Mouse (Mus musculus) WW6 (cell line): ENCODE results near the gene Aebp2.
"Not testable (repeated sequence)": the region's sequence is repeated elsewhere in the genome, so short reads cannot be mapped to it uniquely, and the experiment has no call there.

Experiments
- DNase-seq: peaks from one replicate; pipeline ENCODE4 v3.0.0-alpha.2; 2013; ENCODE audit warnings: low read depth, low spot score

Aebp2 gene

DNA sequence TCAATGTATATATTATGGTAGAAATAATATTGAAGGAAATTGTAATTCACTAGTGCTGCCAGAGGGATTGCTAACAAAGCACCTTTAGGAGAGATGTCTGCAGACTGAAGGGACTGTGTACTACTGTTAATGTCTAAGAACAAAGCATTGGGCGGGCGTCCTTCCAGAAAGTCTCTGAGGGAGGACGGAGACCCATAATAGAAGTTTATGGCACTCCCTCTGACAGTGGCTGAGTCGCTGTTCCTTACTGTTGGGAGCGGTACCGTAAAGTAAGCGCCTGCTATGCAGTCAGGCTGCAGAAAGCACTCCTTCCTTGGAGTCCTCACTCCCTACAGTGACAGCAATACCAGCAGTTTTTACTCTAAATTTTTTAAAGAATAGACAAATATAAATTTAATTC lies 29.5 kb downstream of the Aebp2 start:
- DNase-seq = no peak

- no peak for DNase-seq
Observed at GRCm38 (mm10) chr6:140655451-140655850, 33.0 kb downstream of the Aebp2 start.

- no peak for DNase-seq
Observed at GRCm38 (mm10) chr6:140656991-140657390, 34.5 kb downstream of the Aebp2 start.

GRCm38 (mm10) chr6:140657920-140658522 lies 35.6 kb downstream of the Aebp2 start:
- DNase-seq = no peak

DNA sequence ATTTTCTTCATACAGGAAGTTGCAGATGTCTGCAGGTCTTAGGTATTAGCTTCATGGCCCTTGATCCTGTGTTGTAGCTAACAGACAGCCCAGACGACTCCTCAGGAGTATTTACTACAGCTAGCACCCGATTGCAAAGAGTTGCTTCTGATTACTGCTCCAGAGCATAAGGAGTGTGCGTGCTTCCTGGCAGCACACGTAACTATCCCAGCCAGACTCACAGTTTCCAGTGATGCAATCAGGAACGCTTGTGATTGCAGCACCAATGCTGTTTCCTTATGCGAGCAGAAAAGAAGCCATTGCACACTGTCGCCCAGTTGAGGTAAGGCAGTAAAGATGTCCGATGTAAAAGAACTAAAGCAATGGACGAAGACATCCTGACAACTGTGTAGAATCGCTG lies 38.6 kb downstream of the Aebp2 start:
- no peak for DNase-seq

- DNase-seq = no peak
Observed at GRCm38 (mm10) chr6:140661777-140662176, 39.3 kb downstream of the Aebp2 start.

DNA sequence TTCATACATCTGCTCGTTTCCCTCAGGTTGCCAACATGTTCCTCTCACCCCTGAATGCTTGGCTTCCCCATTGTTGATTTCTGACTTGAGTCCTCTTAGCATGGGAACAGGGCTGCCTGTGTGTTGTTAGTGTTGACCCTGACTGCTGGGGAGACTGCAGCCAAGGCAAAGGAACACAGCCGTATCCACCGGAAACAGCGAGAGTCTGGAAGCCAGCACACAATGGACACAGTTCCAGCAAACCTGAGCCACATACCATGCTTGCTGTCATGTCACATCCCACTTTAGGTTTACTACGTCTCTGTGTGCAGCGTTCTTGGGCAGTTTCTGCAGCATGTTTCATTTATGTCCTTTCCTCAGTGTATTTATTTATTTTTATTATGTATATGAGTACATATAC lies 39.8 kb downstream of the Aebp2 start:
- DNase-seq = no peak

- DNase-seq = not testable (repeated sequence)
Observed at GRCm38 (mm10) chr6:140662697-140663096, 40.2 kb downstream of the Aebp2 start.

GRCm38 (mm10) chr6:140664611-140665010 lies 42.1 kb downstream of the Aebp2 start:
- no peak for DNase-seq

- no peak for DNase-seq
Observed at GRCm38 (mm10) chr6:140666486-140667240, 44.2 kb downstream of the Aebp2 start.

GRCm38 (mm10) chr6:140667289-140667906 lies 44.9 kb downstream of the Aebp2 start:
- DNase-seq = no peak

- no peak for DNase-seq
Observed at GRCm38 (mm10) chr6:140674414-140674813, 52.0 kb downstream of the Aebp2 start.

- no peak for DNase-seq
Observed at GRCm38 (mm10) chr6:140676094-140676493, 53.6 kb downstream of the Aebp2 start.

DNA sequence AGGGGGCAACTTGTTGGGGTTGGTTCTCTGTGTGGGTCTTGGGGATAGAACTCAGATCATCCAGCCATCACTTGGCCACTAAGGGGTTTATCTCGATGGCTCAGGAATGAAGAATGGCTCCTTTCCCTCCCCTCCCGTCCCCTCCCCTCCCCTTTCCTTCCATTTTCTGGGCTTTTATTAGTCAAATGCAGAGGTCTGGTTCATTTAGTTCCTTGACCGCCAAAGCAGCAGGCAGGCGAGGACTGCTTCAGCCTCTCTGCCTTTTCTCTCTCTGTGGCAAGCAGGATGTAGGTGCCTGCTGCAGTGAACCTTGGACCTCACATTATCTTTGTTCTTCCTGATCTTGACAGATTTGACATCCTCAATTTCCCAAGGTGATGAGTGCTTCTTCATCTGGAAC lies 54.6 kb downstream of the Aebp2 start:
- no peak for DNase-seq

- DNase-seq = no peak
Observed at GRCm38 (mm10) chr6:140677960-140678359, 55.5 kb downstream of the Aebp2 start.

GRCm38 (mm10) chr6:140678658-140679271 lies 56.3 kb downstream of the Aebp2 start:
- no peak for DNase-seq

DNA sequence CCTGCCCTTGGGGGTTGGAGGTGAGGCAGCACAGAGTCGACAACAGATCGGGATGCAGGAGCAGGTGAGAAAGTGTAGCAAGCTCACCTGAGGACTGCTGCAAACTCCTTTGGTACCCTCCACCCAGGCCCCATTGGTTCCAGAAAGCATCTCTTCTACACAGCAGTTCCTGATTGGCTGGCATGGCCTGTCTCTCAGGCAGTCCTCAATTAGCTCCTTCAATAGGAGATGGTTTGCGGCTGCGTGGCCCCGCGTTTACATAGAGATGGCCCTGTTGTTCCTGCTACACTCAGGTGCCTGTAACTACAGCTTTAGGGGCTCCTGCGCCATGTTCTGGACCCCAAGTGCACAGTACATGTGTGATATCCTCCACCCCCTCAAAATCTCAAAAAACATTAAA lies 58.2 kb downstream of the Aebp2 start:
- DNase-seq = peak; percentile 67

DNA sequence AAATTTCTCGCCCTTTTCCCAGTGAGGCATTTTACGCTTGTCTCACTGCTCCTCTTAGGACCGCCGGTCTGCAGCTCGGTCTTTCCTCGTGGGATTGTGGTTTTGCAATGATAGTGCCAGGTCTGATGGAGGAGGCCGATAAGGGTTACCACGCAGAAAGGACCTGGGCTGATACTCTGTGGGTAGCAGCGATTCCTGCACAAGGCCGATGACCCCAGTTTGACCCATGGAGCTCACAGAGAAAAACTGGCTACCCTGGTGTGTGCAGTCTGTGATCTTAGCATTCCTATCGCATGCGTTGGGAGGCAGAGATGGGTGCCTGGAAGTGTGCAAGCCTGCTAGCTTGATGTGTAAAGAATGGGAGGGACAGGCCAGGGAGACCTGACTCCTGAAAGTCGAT lies 60.4 kb downstream of the Aebp2 start:
- DNase-seq = no peak

DNA sequence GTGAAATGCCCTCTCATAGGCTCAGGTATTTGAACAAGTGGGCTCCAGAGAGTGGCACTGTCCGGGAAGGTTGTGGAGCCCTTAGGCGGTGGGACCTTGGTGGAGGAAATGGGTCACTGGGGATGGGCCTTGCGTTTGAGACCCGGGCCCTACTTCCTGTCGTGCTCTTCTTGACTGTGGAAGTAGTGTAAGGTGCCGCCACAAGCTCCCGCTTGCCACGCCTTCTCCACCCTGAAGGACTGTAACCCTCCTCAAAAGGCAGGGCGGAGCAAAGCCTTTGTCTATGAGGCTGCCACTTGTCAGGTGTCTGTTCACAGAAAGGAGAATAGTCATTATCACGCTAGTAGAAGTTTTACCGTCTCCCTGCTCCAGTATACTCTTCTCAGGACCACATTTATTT lies 61.9 kb downstream of the Aebp2 start:
- no peak for DNase-seq

DNA sequence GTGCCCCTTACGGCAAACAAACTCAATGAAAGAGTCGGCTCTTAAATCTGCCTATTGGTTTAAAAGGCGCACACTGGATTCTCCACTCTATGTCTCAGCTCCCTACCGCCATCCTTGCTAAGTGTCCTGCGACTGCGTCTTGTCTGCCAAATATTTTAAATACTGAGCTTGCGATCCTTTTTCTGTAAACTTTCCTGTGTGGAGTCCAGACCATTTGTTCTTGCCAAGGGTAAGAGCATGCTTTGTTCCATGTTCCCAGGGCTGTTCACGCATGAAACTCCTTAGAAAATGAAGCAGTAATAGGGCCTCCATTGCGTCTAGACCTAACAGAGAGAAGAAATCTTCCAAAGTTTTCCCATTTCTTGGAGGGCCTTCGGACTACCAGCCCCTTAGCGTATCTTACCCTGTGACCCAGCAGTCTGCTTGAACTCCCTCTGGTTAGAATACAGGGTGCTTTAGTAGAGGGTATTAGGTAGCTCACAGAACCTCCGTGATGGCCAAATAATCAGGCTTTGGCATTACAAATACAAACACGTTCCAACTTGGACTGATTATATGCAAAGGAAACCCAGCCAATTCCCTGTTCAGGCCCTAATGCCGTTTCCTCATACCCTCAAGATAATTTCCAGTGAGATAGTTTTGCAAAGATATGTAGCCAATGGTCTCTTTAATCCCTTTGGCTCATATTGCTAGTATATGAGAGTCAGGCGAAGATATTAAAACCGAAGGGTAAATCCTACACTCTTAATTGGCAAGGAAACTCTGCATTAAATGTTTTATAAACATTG lies 67.3 kb downstream of the Aebp2 start:
- DNase-seq = no peak

GRCm38 (mm10) chr6:140692160-140692559 lies 69.7 kb downstream of the Aebp2 start:
- no peak for DNase-seq
